9 mouse cellular contexts compared by ENCODE assay signal in genomic region chr1:63763881-63764386, GRCm38 (mm10). TPM values are rescaled to one million over a fixed set of nuclear protein-coding genes. Genes with fewer than 3 reads are reported as not detected.
DNase-seq lines count a peak whose midpoint lies in the region; ATAC-seq and TF ChIP-seq lines count a peak whose summit lies in the region.
"Had no signal": no experiment of that assay in that cellular context is flagged by ENCODE, and none has a peak within 500 bp of the region (broad histone marks: within the 10 kb centered on the region; RNA-seq: fewer than 3 reads in every experiment).

No protein-coding gene starts in this region.

- 48% methylated on average over 7 of the region's 7 CpGs for WGBS in stomach, embryonic 16.5 days
- 47% methylated on average over 7 of the region's 7 CpGs for WGBS in stomach, postnatal 0 days
- 73% methylated on average over 7 of the region's 7 CpGs for WGBS in limb, embryonic 10.5 days
- 52% methylated on average over 7 of the region's 7 CpGs for WGBS in intestine, embryonic 16.5 days

- no peaks in the 10 kb centered on the region for H3K27me3 ChIP-seq in stomach, embryonic 16.5 days (ENCODE audit: control insufficient read depth, insufficient read depth, low read length)
- H3K27me3 ChIP-seq in stomach, postnatal 0 days (ENCODE audit: control insufficient read depth, insufficient read depth, low read length): no peaks in the 10 kb centered on the region
- no peaks in the 10 kb centered on the region for H3K27me3 ChIP-seq in limb, embryonic 10.5 days (ENCODE audit: low read depth, poor library complexity, severe bottlenecking)
- H3K27me3 ChIP-seq in intestine, embryonic 16.5 days (replicated peaks; ENCODE audit: control insufficient read depth, insufficient read depth, low read length): no peaks in the 10 kb centered on the region
- H3K27me3 ChIP-seq: liver, embryonic 13.5 days had no signal

- no peaks in the 10 kb centered on the region for H3K36me3 ChIP-seq in stomach, embryonic 16.5 days (ENCODE audit: control insufficient read depth, insufficient read depth, low read length)
- no peaks in the 10 kb centered on the region for H3K36me3 ChIP-seq in stomach, postnatal 0 days (ENCODE audit: control insufficient read depth, insufficient read depth, low read length)
- no peaks in the 10 kb centered on the region for H3K36me3 ChIP-seq in limb, embryonic 10.5 days
- H3K36me3 ChIP-seq in intestine, embryonic 16.5 days (ENCODE audit: control insufficient read depth, insufficient read depth, low read length): no peaks in the 10 kb centered on the region
- H3K36me3 ChIP-seq: liver, embryonic 13.5 days had no signal

- H3K9me3 ChIP-seq in stomach, embryonic 16.5 days (replicated peaks; ENCODE audit: control insufficient read depth, low read length): no peaks in the 10 kb centered on the region
- no peaks in the 10 kb centered on the region for H3K9me3 ChIP-seq in stomach, postnatal 0 days (ENCODE audit: control insufficient read depth, low read length)
- H3K9me3 ChIP-seq in limb, embryonic 10.5 days (replicated peaks): no peaks in the 10 kb centered on the region
- H3K9me3 ChIP-seq in intestine, embryonic 16.5 days (ENCODE audit: control insufficient read depth, low read length): no peaks in the 10 kb centered on the region
- H3K9me3 ChIP-seq: liver, embryonic 13.5 days had no signal

- no peak overlapping the region for H3K4me2 ChIP-seq in stomach, embryonic 16.5 days (ENCODE audit: low read depth, low read length)
- no peak overlapping the region for H3K4me2 ChIP-seq in stomach, postnatal 0 days (replicated peaks; ENCODE audit: low read depth)
- H3K4me2 ChIP-seq in intestine, embryonic 16.5 days (ENCODE audit: low read depth, low read length): no peak overlapping the region
- H3K4me2 ChIP-seq: liver, embryonic 13.5 days had no signal

- DNase-seq in frontal cortex, adult 2 months (ENCODE audit: extremely low spot score in 1 of 2, low spot score in 1 of 2): no peak
- no peak for DNase-seq in stomach, postnatal 0 days (ENCODE audit: low spot score)
- no peak for DNase-seq in limb, embryonic 10.5 days (ENCODE audit: low spot score)
- no peak for DNase-seq in MN1 (ENCODE audit: low spot score)
- DNase-seq in urinary bladder, postnatal 14 days (ENCODE audit: low spot score): no peak
- DNase-seq: liver, embryonic 13.5 days had no signal

- TF ChIP-seq EP300 in stomach, postnatal 0 days (optimal IDR thresholded peaks at IDR 0.05): no peak

- no peaks in the 10 kb centered on the region for H3K4me1 ChIP-seq in stomach, embryonic 16.5 days (ENCODE audit: control insufficient read depth, insufficient read depth, low read length)
- no peaks in the 10 kb centered on the region for H3K4me1 ChIP-seq in stomach, postnatal 0 days (replicated peaks; ENCODE audit: control insufficient read depth, insufficient read depth)
- peaks cover 42% of the 10 kb centered on the region for H3K4me1 ChIP-seq in limb, embryonic 10.5 days
- H3K4me1 ChIP-seq in intestine, embryonic 16.5 days (ENCODE audit: control insufficient read depth, insufficient read depth, low read length): no peaks in the 10 kb centered on the region
- H3K4me1 ChIP-seq: liver, embryonic 13.5 days had no signal

- 0 out of 2 replicates have a peak, but pooled peaks have one; percentile 15 for ATAC-seq in frontal cortex, adult (ENCODE audit: low TSS enrichment)
- ATAC-seq in stomach, embryonic 16.5 days (ENCODE audit: insufficient read depth, low FRiP score): no peak
- ATAC-seq in stomach, postnatal 0 days (ENCODE audit: low FRiP score, low TSS enrichment): no peak
- ATAC-seq in intestine, embryonic 16.5 days: no peak

- no peak for TF ChIP-seq CTCF in stomach, postnatal 0 days (IDR thresholded peaks at IDR 0.05; ENCODE audit: low read depth)

- no peak overlapping the region for H3K4me3 ChIP-seq in stomach, embryonic 16.5 days (replicated peaks; ENCODE audit: low read length)
- no peak overlapping the region for H3K4me3 ChIP-seq in stomach, postnatal 0 days (ENCODE audit: low read depth, low read length)
- H3K4me3 ChIP-seq in limb, embryonic 10.5 days: no peak overlapping the region
- no peak overlapping the region for H3K4me3 ChIP-seq in intestine, embryonic 16.5 days (ENCODE audit: low read length)
- H3K4me3 ChIP-seq: liver, embryonic 13.5 days had no signal

- no peak overlapping the region for H3K9ac ChIP-seq in stomach, embryonic 16.5 days (ENCODE audit: low read length)
- no peak overlapping the region for H3K9ac ChIP-seq in stomach, postnatal 0 days (ENCODE audit: low read length)
- H3K9ac ChIP-seq in intestine, embryonic 16.5 days (ENCODE audit: low read depth, low read length): no peak overlapping the region
- H3K9ac ChIP-seq: liver, embryonic 13.5 days had no signal

- H3K27ac ChIP-seq in stomach, embryonic 16.5 days (ENCODE audit: low read length): peak overlapping the region; percentile 33; the same call in 1 of the 2 replicates
- no peak overlapping the region for H3K27ac ChIP-seq in stomach, postnatal 0 days (replicated peaks)
- H3K27ac ChIP-seq in limb, embryonic 10.5 days: peak overlapping the region; percentile 61; the same call in 1 of the 2 replicates
- H3K27ac ChIP-seq in intestine, embryonic 16.5 days (ENCODE audit: low read length): no peak overlapping the region
- H3K27ac ChIP-seq: liver, embryonic 13.5 days had no signal

RNA-seq across cellular contexts. Expression of gene 4933402D24Rik, which starts 5.1 kb away (rescaled TPM):
- polyA plus RNA-seq in frontal cortex, adult 2 months (2012; rRNA removed): 0.11 and 0.18 TPM in 2 replicates
- polyA plus RNA-seq in stomach, embryonic 16.5 days (2015; fragmentation: Nextera tagmentation; extraction: Ambion mirVana): not detected in 2 replicates
- not detected in 2 replicates for polyA plus RNA-seq in stomach, postnatal 0 days (2015; fragmentation: Nextera tagmentation; extraction: Ambion mirVana)
- polyA plus RNA-seq in limb, embryonic 10.5 days (2016; fragmentation: Nextera tagmentation; extraction: Ambion mirVana): 0.13 TPM in 1 of 2 replicates, not detected in the other
- 0.07 TPM in 1 of 2 replicates, not detected in the other for polyA plus RNA-seq in intestine, embryonic 16.5 days (2015; fragmentation: Nextera tagmentation; extraction: Ambion mirVana)
- polyA plus RNA-seq: liver, embryonic 13.5 days had no signal

RNA-seq across cellular contexts. Expression of gene Fastkd2, which starts 33.5 kb away (rescaled TPM):
- 14.6 and 21.6 TPM in 2 replicates for polyA plus RNA-seq in frontal cortex, adult 2 months (2012; rRNA removed)
- polyA plus RNA-seq in stomach, embryonic 16.5 days (2015; fragmentation: Nextera tagmentation; extraction: Ambion mirVana): 50.0 and 54.6 TPM in 2 replicates
- polyA plus RNA-seq in stomach, postnatal 0 days (2015; fragmentation: Nextera tagmentation; extraction: Ambion mirVana): 24.8 and 24.9 TPM in 2 replicates
- polyA plus RNA-seq in limb, embryonic 10.5 days (2016; fragmentation: Nextera tagmentation; extraction: Ambion mirVana): 69.8 and 70.8 TPM in 2 replicates
- polyA plus RNA-seq in intestine, embryonic 16.5 days (2015; fragmentation: Nextera tagmentation; extraction: Ambion mirVana): 66.6 and 71.7 TPM in 2 replicates

RNA-seq across cellular contexts. Expression of gene Mdh1b, which starts 33.8 kb away (rescaled TPM):
- 0.92 and 0.99 TPM in 2 replicates for polyA plus RNA-seq in frontal cortex, adult 2 months (2012; rRNA removed)
- polyA plus RNA-seq in stomach, embryonic 16.5 days (2015; fragmentation: Nextera tagmentation; extraction: Ambion mirVana): not detected in 2 replicates
- polyA plus RNA-seq in stomach, postnatal 0 days (2015; fragmentation: Nextera tagmentation; extraction: Ambion mirVana): 0.05 TPM in 1 of 2 replicates, not detected in the other
- polyA plus RNA-seq in limb, embryonic 10.5 days (2016; fragmentation: Nextera tagmentation; extraction: Ambion mirVana): 0.08 and 0.19 TPM in 2 replicates
- polyA plus RNA-seq in intestine, embryonic 16.5 days (2015; fragmentation: Nextera tagmentation; extraction: Ambion mirVana): not detected in 2 replicates
- polyA plus RNA-seq: liver, embryonic 13.5 days had no signal

Comparison
In these comparisons a context has a peak if more than half of its experiments do, and no peak if none do; other contexts are left out.
1. H3K27ac ChIP-seq: peak in stomach, embryonic 16.5 days (single experiment) and limb, embryonic 10.5 days (single experiment); none in stomach, postnatal 0 days (single experiment) and intestine, embryonic 16.5 days (single experiment).